Mouse (Mus musculus) hindlimb bud, embryonic 11.5 days (tissue): Measurements from ENCODE around the gene Spout1.
"Not testable (repeated sequence)": the region's sequence is repeated elsewhere in the genome, so short reads cannot be mapped to it uniquely, and the experiment has no call there.

ENCODE experiments used
- DNase-seq: peaks from one replicate; pipeline ENCODE4 v3.0.0-alpha.2; 2012; ENCODE audit warnings: low read depth, low spot score; ENCODE audit errors: extremely low spot score

Gene Spout1

GRCm38 (mm10) chr2:30182424-30182823 is 4.2 kb upstream of the Spout1 start:
- DNase-seq, result no peak

- not testable (repeated sequence) for DNase-seq
Observed at GRCm38 (mm10) chr2:30178711-30179110, 452 bp upstream of the Spout1 start.

- no peak for DNase-seq
Observed at GRCm38 (mm10) chr2:30176561-30176960, 1.7 kb downstream of the Spout1 start.

- DNase-seq, result no peak
Observed at GRCm38 (mm10) chr2:30175897-30176296, 2.4 kb downstream of the Spout1 start.

- DNase-seq, result no peak
Observed at GRCm38 (mm10) chr2:30173541-30174240, 4.6 kb downstream of the Spout1 start.

- no peak for DNase-seq
Observed at GRCm38 (mm10) chr2:30171997-30172382, 6.3 kb downstream of the Spout1 start.

- no peak for DNase-seq
Observed at GRCm38 (mm10) chr2:30171371-30171996, 6.8 kb downstream of the Spout1 start, which contains the start of gene Endog. Endog (plus strand) TSS chr2:30171493.

- no peak for DNase-seq
Observed at GRCm38 (mm10) chr2:30166677-30167076, 11.6 kb downstream of the Spout1 start.

- no peak for DNase-seq
Observed at GRCm38 (mm10) chr2:30164340-30164932, 13.8 kb downstream of the Spout1 start.

GRCm38 (mm10) chr2:30161809-30162208 is 16.4 kb downstream of the Spout1 start:
- peak; percentile 73 for DNase-seq

- DNase-seq, result not testable (repeated sequence)
Observed at GRCm38 (mm10) chr2:30159871-30160270, 18.4 kb downstream of the Spout1 start.

GRCm38 (mm10) chr2:30152616-30153015 is 25.6 kb downstream of the Spout1 start:
- DNase-seq, result no peak

GRCm38 (mm10) chr2:30151840-30152239 is 26.4 kb downstream of the Spout1 start:
- DNase-seq, result no peak

GRCm38 (mm10) chr2:30147466-30147865 is 30.8 kb downstream of the Spout1 start:
- DNase-seq, result no peak

- DNase-seq, result no peak
Observed at GRCm38 (mm10) chr2:30144436-30144835, 33.8 kb downstream of the Spout1 start.

- DNase-seq, result not testable (repeated sequence)
Observed at GRCm38 (mm10) chr2:30140021-30140420, 38.2 kb downstream of the Spout1 start.

GRCm38 (mm10) chr2:30136458-30136857 is 41.8 kb downstream of the Spout1 start:
- DNase-seq, result no peak

GRCm38 (mm10) chr2:30134928-30135620 is 43.2 kb downstream of the Spout1 start:
- no peak for DNase-seq

- no peak for DNase-seq
Observed at GRCm38 (mm10) chr2:30134378-30134711, 43.9 kb downstream of the Spout1 start.

GRCm38 (mm10) chr2:30133613-30134377 is 44.5 kb downstream of the Spout1 start, which contains the start of gene Tbc1d13:
Tbc1d13 (plus strand) TSS chr2:30133746.
- DNase-seq, result peak; percentile 69
